Mouse (Mus musculus): ENCODE measurements around the gene Soga3. TPM values are rescaled to one million over a fixed set of nuclear protein-coding genes. Genes with fewer than 3 reads are reported as not detected.

Soga3 gene
- polyA plus RNA-seq, 1 experiment, result 2.8 TPM

DNA sequence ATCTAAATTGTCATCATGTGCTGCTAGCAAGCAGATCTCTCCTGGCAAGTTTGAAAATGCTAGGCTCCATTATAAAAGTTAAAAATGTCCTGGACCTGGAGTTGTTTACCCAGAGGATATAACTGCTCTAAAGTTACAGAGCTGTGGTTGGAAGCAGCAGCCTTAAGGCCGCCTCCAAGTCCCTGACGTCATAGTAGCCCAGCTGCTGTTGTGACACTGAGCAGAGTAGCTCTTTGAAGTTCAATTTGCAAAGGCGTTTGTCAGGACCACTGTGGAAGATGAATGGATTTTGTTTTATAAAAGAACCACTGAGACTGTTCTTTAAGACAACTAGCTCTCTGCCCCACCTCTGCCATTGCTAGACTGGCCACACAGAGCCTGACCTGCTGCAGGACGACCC, 67.8 kb downstream of the Soga3 start, which contains the start of gene 9330159F19Rik:
9330159F19Rik (plus strand) TSS at position 154 of the 400 bp plus-strand sequence.
- Histone ChIP-seq H3K4me3 (ENCODE audit: insufficient read depth, poor library complexity, severe bottlenecking) (no peak within 1 kb of the TSS), H3ac (ENCODE audit: control insufficient read depth, insufficient read length, low read depth) (no peak within 1 kb of the TSS), H3K79me2 (ENCODE audit: control insufficient read depth, insufficient read depth) (no peaks in the 10 kb centered on the region), H3K27me3 (ENCODE audit: control insufficient read depth, insufficient read depth, insufficient read length) (no peaks in the 10 kb centered on the region), H3K36me3 (ENCODE audit: control insufficient read depth, insufficient read depth) (no peaks in the 10 kb centered on the region), H3K79me3 (ENCODE audit: low read depth) (no peaks in the 10 kb centered on the region)
- TF ChIP-seq USF1 (IDR thresholded peaks at IDR 0.05; ENCODE audit: low read depth) (no peak), MYOD1 (IDR thresholded peaks at IDR 0.05; ENCODE audit: control insufficient read depth, insufficient read length, low read depth) (peak; percentile 28)

DNA sequence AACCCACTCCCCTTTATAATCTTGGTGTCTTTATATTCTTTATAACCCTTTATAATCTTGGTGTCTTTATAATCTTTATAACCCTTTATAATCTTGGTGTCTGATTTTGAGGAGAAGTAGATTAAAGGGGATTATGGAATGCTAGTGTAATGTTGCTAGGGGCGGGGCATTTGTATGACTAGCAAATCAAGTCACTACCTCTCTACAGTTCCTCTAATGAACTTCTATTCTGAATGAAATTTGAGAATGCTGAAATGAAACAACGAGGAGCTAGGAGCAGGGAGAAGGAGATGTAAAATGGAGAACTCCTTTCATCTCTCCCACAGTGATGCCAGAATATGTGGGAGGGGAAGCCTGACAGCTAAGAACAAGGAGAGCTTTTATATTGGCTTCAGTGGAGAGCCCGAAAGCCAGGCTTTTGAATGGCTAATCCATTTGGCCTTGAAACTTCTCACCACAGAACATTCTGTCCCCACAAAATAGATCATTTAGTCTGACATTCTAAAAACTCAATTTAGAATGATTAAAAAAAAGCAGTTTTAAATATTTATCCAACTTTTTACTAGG, 70.0 kb downstream of the Soga3 start:
- no peak for TF ChIP-seq CTCF (IDR thresholded peaks at IDR 0.05; ENCODE audit: control insufficient read depth, insufficient read depth, insufficient read length)
- no peak for TF ChIP-seq CEBPB (IDR thresholded peaks at IDR 0.05; ENCODE audit: low read depth)
- TF ChIP-seq MYOG (IDR thresholded peaks at IDR 0.05; ENCODE audit: control insufficient read depth, extremely low read depth, insufficient read length), result no peak
- no peak for TF ChIP-seq USF1 (IDR thresholded peaks at IDR 0.05; ENCODE audit: low read depth)
- no peak for TF ChIP-seq FOSL1 (IDR thresholded peaks at IDR 0.05; ENCODE audit: insufficient read depth, low read length, poor library complexity, severe bottlenecking)
- TF ChIP-seq MYOD1 (IDR thresholded peaks at IDR 0.05; ENCODE audit: control insufficient read depth, insufficient read length, low read depth), result no peak
- no peak for TF ChIP-seq MAX (IDR thresholded peaks at IDR 0.05)
- Histone ChIP-seq H3K4me3 (ENCODE audit: insufficient read depth, poor library complexity, severe bottlenecking) (no peak overlapping the region), H3K79me2 (ENCODE audit: control insufficient read depth, insufficient read depth) (no peaks in the 10 kb centered on the region), H3K27me3 (ENCODE audit: control insufficient read depth, insufficient read depth, insufficient read length) (no peaks in the 10 kb centered on the region), H3K36me3 (ENCODE audit: control insufficient read depth, insufficient read depth) (no peaks in the 10 kb centered on the region), H3K79me3 (ENCODE audit: low read depth) (no peaks in the 10 kb centered on the region), H3ac (ENCODE audit: control insufficient read depth, insufficient read length, low read depth) (no peak overlapping the region)

GRCm38 (mm10) chr10:29216957-29217356, 73.3 kb downstream of the Soga3 start:
- no peaks in the 10 kb centered on the region for H3K79me3 ChIP-seq (ENCODE audit: low read depth)
- H3K27me3 ChIP-seq (ENCODE audit: control insufficient read depth, insufficient read depth, insufficient read length), result no peaks in the 10 kb centered on the region
- H3K79me2 ChIP-seq (ENCODE audit: control insufficient read depth, insufficient read depth), result no peaks in the 10 kb centered on the region
- H3ac ChIP-seq (ENCODE audit: control insufficient read depth, insufficient read length, low read depth), result no peak overlapping the region
- peaks cover 3% of the 10 kb centered on the region for H3K36me3 ChIP-seq (ENCODE audit: control insufficient read depth, insufficient read depth)
- H3K4me3 ChIP-seq (ENCODE audit: insufficient read depth, poor library complexity, severe bottlenecking), result no peak overlapping the region
- TF ChIP-seq CEBPB (IDR thresholded peaks at IDR 0.05; ENCODE audit: low read depth), result no peak
- no peak for TF ChIP-seq CTCF (IDR thresholded peaks at IDR 0.05; ENCODE audit: control insufficient read depth, insufficient read depth, insufficient read length)
- TF ChIP-seq MYOD1 (IDR thresholded peaks at IDR 0.05; ENCODE audit: control insufficient read depth, insufficient read length, low read depth), result no peak
- TF ChIP-seq MAX (IDR thresholded peaks at IDR 0.05), result no peak
- no peak for TF ChIP-seq USF1 (IDR thresholded peaks at IDR 0.05; ENCODE audit: low read depth)
- no peak for TF ChIP-seq FOSL1 (IDR thresholded peaks at IDR 0.05; ENCODE audit: insufficient read depth, low read length, poor library complexity, severe bottlenecking)
- TF ChIP-seq MYOG (IDR thresholded peaks at IDR 0.05; ENCODE audit: control insufficient read depth, extremely low read depth, insufficient read length), result no peak

DNA sequence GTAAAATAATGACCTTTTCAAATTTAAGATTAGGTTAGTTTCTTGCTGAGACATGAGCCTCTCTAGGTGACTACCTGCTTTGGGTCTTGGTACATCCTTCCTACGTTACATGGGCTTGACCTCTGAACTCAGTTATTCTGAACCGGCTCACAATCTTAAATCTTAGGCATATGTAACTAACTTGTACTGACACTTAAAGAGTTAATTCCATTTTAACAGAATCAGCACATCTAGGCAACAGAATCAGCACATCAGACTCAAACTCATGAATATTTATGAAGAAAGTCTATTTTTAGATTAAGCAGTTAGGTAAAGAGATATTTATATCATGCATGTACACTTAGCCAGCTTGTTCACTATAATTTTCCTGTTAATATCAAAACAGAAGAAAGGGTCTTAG, 73.8 kb downstream of the Soga3 start:
- H3K79me2 ChIP-seq (ENCODE audit: control insufficient read depth, insufficient read depth), result no peaks in the 10 kb centered on the region
- TF ChIP-seq FOSL1 (IDR thresholded peaks at IDR 0.05; ENCODE audit: insufficient read depth, low read length, poor library complexity, severe bottlenecking) (no peak), MAX (IDR thresholded peaks at IDR 0.05) (no peak), USF1 (IDR thresholded peaks at IDR 0.05; ENCODE audit: low read depth) (no peak), CEBPB (IDR thresholded peaks at IDR 0.05; ENCODE audit: low read depth) (no peak), MYOD1 (IDR thresholded peaks at IDR 0.05; ENCODE audit: control insufficient read depth, insufficient read length, low read depth) (no peak), MYOG (IDR thresholded peaks at IDR 0.05; ENCODE audit: control insufficient read depth, extremely low read depth, insufficient read length) (no peak), CTCF (IDR thresholded peaks at IDR 0.05; ENCODE audit: control insufficient read depth, insufficient read depth, insufficient read length) (no peak)
- no peak overlapping the region for H3ac ChIP-seq (ENCODE audit: control insufficient read depth, insufficient read length, low read depth)
- no peaks in the 10 kb centered on the region for H3K27me3 ChIP-seq (ENCODE audit: control insufficient read depth, insufficient read depth, insufficient read length)
- H3K36me3 ChIP-seq (ENCODE audit: control insufficient read depth, insufficient read depth), result peaks cover 6% of the 10 kb centered on the region
- no peaks in the 10 kb centered on the region for H3K79me3 ChIP-seq (ENCODE audit: low read depth)
- H3K4me3 ChIP-seq (ENCODE audit: insufficient read depth, poor library complexity, severe bottlenecking), result no peak overlapping the region

- Histone ChIP-seq H3K4me3 (ENCODE audit: insufficient read depth, poor library complexity, severe bottlenecking) (no peak overlapping the region), H3K79me2 (ENCODE audit: control insufficient read depth, insufficient read depth) (no peaks in the 10 kb centered on the region), H3K36me3 (ENCODE audit: control insufficient read depth, insufficient read depth) (peaks cover 31% of the 10 kb centered on the region), H3ac (ENCODE audit: control insufficient read depth, insufficient read length, low read depth) (no peak overlapping the region), H3K79me3 (ENCODE audit: low read depth) (no peaks in the 10 kb centered on the region), H3K27me3 (ENCODE audit: control insufficient read depth, insufficient read depth, insufficient read length) (no peaks in the 10 kb centered on the region)
- peak; percentile 28 for TF ChIP-seq CEBPB (IDR thresholded peaks at IDR 0.05; ENCODE audit: low read depth)
- TF ChIP-seq USF1 (IDR thresholded peaks at IDR 0.05; ENCODE audit: low read depth), result no peak
- no peak for TF ChIP-seq MYOD1 (IDR thresholded peaks at IDR 0.05; ENCODE audit: control insufficient read depth, insufficient read length, low read depth)
- TF ChIP-seq CTCF (IDR thresholded peaks at IDR 0.05; ENCODE audit: control insufficient read depth, insufficient read depth, insufficient read length), result no peak
- no peak for TF ChIP-seq FOSL1 (IDR thresholded peaks at IDR 0.05; ENCODE audit: insufficient read depth, low read length, poor library complexity, severe bottlenecking)
Measured at GRCm38 (mm10) chr10:29225329-29225728, 81.7 kb downstream of the Soga3 start.

DNA sequence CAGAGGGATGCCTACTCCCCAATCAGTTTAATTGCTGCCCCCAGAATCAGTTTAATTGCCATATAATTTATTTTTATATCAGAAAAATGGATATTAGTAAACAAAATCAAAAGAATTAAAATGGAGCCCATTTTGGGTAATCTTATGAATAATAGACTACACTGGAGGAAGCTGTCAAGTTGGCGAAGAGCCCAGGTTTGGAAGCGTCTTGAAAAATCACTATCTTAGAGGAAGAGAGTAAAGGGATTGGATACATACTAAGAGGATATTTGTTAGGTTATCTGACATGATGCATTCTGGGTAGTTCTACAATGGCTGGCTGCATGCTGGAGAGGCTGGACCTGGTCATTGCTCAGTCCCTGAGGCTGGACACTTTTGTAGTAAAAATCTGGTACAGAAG, 87.6 kb downstream of the Soga3 start:
- H3K79me3 ChIP-seq (ENCODE audit: low read depth), result no peaks in the 10 kb centered on the region
- H3K36me3 ChIP-seq (ENCODE audit: control insufficient read depth, insufficient read depth), result no peaks in the 10 kb centered on the region
- H3K79me2 ChIP-seq (ENCODE audit: control insufficient read depth, insufficient read depth), result no peaks in the 10 kb centered on the region
- TF ChIP-seq CEBPB (IDR thresholded peaks at IDR 0.05; ENCODE audit: low read depth), result no peak
- no peak for TF ChIP-seq CTCF (IDR thresholded peaks at IDR 0.05; ENCODE audit: control insufficient read depth, insufficient read depth, insufficient read length)
- no peak for TF ChIP-seq USF1 (IDR thresholded peaks at IDR 0.05; ENCODE audit: low read depth)
- no peak for TF ChIP-seq MAX (IDR thresholded peaks at IDR 0.05)
- no peak for TF ChIP-seq MYOG (IDR thresholded peaks at IDR 0.05; ENCODE audit: control insufficient read depth, extremely low read depth, insufficient read length)
- no peak for TF ChIP-seq MYOD1 (IDR thresholded peaks at IDR 0.05; ENCODE audit: control insufficient read depth, insufficient read length, low read depth)
- TF ChIP-seq FOSL1 (IDR thresholded peaks at IDR 0.05; ENCODE audit: insufficient read depth, low read length, poor library complexity, severe bottlenecking), result no peak
- no peak overlapping the region for H3K4me3 ChIP-seq (ENCODE audit: insufficient read depth, poor library complexity, severe bottlenecking)
- H3K27me3 ChIP-seq (ENCODE audit: control insufficient read depth, insufficient read depth, insufficient read length), result no peaks in the 10 kb centered on the region
- no peak overlapping the region for H3ac ChIP-seq (ENCODE audit: control insufficient read depth, insufficient read length, low read depth)

Other genes with a start within 250 kb of the Soga3 start
- not detected for gene 2310057J18Rik, start 157.5 kb upstream of the Soga3 start, polyA plus RNA-seq (2012; fragmentation: generic; extraction: Trizol)
- 0.14 TPM for gene Gm49353, start 55.1 kb downstream of the Soga3 start, polyA plus RNA-seq (2012; fragmentation: generic; extraction: Trizol)
- gene 9330159F19Rik, start 67.8 kb downstream of the Soga3 start, polyA plus RNA-seq (2012; fragmentation: generic; extraction: Trizol), result 1.0 TPM
- 6.8 TPM for gene Echdc1, start 169.3 kb downstream of the Soga3 start, polyA plus RNA-seq (2012; fragmentation: generic; extraction: Trizol)
- 15.9 TPM for gene Rnf146, start 218.6 kb downstream of the Soga3 start, polyA plus RNA-seq (2012; fragmentation: generic; extraction: Trizol)

Measured in C2C12 (cell line).